Mouse (Mus musculus): Measurements from ENCODE around the gene Pkn1.

Pkn1 gene

GRCm38 (mm10) chr8:83693609-83694236, 5.3 kb downstream of the Pkn1 start:
- DNase-seq (ENCODE audit: low read depth, low spot score) = no peak

- DNase-seq (ENCODE audit: low read depth, low spot score) = no peak
These were observed 9.7 kb downstream of the Pkn1 start for GRCm38 (mm10) chr8:83689264-83689663.

DNA sequence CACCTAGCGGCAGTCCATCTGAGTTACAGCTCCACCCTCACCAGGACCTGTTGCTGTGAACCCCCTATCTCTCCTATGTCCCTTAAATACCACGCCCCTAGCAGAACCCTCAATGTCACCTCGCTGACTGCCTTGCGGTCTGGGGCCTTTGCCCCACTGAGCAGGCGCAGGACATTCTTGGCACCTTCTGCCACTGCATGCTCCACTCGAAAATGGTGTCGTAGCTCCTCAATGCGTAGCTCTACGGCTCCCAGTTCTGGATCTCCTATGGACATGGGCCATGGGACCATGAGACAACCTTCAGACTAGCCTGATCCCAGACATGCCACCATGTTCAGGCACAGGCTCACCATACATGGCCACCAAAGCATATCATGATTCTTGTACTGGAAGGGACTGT, 14.5 kb downstream of the Pkn1 start:
- DNase-seq (ENCODE audit: low read depth, low spot score) = no peak

- DNase-seq (ENCODE audit: low read depth, low spot score) = no peak
These were observed 17.9 kb downstream of the Pkn1 start for GRCm38 (mm10) chr8:83681099-83681498.

DNA sequence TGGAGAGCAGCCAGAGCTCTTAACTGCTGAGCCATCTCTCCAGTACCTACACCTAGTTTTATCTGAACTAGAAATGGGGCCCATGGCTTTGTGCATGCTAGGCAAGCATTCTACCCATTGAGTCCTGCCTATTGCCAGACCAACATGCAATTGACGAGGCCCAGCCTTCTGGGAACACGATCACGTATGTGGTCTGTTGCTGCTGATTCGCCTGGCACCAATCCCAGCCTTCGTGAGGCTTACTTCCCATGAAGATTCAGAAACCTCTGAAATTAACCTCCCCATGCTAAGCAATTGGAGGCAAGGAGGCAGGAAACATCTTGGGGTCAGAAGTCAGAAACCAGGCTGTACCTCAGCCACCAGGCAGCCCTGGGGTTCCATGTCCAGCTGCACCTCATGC, 18.4 kb downstream of the Pkn1 start:
- DNase-seq (ENCODE audit: low read depth, low spot score) = no peak

GRCm38 (mm10) chr8:83679866-83680265, 19.1 kb downstream of the Pkn1 start:
- no peak for DNase-seq (ENCODE audit: low read depth, low spot score)

DNA sequence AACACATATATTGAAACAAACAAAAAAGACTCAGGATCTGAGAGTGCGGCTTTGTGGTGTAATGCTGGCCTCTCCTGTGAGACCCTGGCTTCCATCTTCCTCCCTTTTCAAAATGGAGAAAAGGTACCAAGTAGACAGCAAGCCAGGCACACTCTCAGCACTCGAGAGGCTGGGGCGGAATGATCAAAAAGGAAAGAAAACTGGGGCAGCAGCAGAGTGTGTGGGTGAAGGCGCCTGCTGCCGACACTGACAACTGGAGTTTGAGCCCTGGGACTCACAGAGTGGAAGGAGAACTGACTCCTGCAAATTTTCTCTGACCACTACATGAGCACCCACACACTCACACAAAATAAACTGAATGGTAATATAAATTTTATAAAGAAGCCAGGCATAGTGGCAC, 24.5 kb downstream of the Pkn1 start:
- DNase-seq (ENCODE audit: low read depth, low spot score) = no peak

- no peak for DNase-seq (ENCODE audit: low read depth, low spot score)
These were observed 26.0 kb downstream of the Pkn1 start for GRCm38 (mm10) chr8:83672936-83673335.

DNA sequence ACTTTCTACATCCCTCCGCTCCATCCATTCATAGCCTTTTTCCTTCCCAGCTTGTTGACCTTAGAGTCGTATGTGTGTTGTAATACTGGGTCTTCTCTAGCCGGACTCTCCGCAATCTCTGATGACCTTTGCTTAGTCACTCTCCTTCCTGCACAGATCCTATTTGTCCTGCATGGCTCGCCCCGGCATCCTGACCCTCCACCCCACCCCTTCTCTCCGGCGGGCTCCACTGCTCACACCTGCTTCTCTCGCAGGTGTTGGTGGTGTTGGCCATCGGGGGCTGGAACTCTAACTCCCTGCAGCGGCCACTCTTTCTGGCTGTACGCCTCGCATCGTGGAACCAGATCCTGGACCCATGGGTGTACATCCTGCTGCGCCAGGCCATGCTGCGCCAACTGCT, 30.0 kb downstream of the Pkn1 start:
- no peak for DNase-seq (ENCODE audit: low read depth, low spot score)

DNA sequence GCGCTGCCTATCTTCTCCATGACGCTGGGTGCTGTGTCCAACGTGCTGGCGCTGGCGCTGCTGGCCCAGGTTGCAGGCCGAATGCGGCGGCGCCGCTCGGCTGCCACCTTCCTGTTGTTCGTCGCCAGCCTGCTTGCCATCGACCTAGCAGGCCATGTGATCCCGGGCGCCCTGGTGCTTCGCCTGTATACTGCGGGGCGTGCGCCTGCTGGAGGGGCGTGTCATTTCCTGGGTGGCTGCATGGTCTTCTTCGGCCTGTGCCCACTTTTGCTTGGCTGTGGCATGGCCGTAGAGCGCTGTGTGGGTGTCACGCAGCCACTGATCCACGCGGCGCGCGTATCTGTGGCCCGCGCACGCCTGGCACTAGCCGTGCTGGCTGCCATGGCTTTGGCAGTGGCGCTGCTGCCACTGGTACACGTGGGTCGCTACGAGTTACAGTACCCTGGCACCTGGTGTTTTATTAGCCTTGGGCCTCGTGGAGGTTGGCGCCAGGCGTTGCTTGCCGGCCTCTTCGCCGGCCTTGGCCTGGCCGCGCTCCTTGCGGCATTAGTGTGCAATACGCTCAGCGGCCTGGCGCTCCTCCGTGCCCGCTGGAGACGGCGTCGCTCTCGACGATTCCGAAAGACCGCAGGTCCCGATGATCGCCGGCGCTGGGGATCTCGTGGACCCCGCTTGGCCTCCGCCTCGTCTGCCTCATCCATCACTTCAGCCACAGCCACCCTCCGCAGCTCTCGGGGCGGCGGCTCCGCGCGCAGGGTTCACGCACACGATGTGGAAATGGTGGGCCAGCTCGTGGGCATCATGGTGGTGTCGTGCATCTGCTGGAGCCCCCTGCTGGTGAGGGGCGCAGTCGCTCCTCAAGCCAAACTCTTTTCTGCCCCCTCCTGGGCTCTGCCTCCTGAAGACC, 30.7 kb downstream of the Pkn1 start:
- no peak for DNase-seq (ENCODE audit: low read depth, low spot score)

- DNase-seq (ENCODE audit: low read depth, low spot score) = no peak
These were observed 31.5 kb downstream of the Pkn1 start for GRCm38 (mm10) chr8:83667526-83667925.

DNA sequence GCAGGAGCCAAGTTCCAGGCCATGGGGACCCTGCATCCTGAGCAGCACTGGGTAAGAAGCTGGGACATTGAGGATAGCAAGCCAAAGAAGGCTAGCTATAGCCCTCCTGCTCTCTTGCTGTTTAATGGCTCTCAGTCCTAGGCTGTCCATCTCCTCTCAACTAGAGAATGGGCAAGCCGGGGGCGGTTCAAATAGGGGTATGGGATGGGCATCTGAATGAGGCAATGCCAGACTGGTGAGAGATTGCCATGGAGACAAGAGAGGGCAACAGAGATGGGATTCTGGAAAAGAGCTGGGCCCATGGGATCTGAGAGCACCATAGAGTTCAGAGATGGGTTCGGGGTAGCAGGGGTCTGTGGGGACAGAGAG, 32.1 kb downstream of the Pkn1 start:
- no peak for DNase-seq (ENCODE audit: low read depth, low spot score)

DNA sequence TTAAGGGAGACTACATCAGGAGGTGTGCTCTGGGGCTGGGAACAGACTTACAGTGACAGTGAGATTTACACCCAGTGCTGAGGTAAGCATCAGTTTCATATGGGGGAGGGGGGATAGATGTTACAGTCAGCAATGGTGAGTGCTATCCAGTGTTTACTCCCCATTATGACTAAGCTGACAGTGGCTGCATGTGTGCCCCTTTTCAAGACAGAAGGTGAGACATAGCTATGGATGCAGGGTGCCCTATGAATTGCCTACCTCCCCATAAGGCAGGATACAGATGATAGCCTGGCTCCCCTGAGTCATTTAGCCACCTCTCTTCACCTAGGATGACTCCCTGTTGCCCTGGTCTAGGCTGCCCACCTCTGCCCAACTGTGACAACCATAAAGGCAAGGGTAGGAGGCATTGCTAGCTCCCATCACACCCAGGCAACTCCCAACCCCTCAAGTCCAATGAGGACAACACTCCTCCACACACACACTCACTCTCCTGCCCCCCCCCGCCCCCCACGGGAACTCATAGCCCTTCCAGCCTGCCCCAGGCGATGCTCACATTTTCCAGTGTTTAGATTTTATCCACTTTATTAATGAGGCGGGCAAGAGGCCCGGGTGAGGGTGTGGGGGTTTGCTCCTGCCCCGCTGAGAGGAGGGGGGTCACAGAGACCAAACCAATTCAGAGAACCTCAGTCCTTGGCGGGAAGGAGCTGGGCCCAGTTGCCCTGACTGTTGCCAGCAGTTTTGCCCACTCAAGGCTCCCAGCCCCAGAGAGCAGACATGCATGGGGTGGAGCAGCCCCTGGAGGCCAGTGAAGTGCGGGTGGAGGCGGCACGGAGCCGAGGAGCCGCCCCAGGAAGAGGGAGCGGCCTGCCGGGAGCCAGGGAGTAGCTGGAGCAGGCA, 32.8 kb downstream of the Pkn1 start, which contains the start of gene Ptger1:
Gene Ptger1, plus strand, starts transcription at position 710 of the 897 bp plus-strand sequence.
- DNase-seq (ENCODE audit: low read depth, low spot score) = no peak

GRCm38 (mm10) chr8:83664931-83665625, 33.9 kb downstream of the Pkn1 start:
- DNase-seq (ENCODE audit: low read depth, low spot score) = no peak

GRCm38 (mm10) chr8:83664096-83664495, 34.9 kb downstream of the Pkn1 start:
- DNase-seq (ENCODE audit: low read depth, low spot score) = no peak

GRCm38 (mm10) chr8:83662421-83662826, 36.6 kb downstream of the Pkn1 start:
- no peak for DNase-seq (ENCODE audit: low read depth, low spot score)

DNA sequence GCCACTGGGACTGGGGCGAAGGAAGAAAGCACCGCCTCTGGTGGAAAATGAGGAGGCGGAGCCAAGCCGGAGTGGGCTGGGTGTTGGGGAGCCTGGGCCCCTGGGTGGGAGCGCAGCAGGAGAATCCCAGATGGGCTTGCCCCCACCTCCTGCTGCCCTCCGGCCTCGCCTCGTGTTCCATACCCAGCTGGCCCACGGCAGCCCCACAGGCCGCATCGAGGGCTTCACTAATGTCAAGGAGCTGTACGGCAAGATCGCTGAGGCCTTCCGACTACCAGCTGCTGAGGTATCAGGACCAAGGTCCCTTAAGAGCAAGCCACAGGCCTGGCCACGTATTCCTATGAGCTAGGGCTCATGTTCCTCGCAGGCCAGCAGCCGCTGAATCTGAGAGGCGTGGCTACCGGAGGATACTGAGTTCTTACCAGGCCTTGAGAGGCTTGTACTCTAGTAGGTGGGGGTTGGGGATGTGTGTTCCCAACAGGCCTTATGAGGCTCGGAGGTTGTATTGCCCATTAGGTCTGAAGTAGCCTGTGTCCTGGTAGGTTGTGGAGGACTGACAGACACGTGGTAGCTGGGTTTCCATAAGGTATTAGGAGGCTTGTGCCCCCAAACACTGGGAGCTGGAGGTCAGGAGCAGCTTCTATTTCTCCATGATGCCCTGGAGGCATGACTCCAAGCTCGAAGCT, 37.8 kb downstream of the Pkn1 start:
- DNase-seq (ENCODE audit: low read depth, low spot score) = no peak

- DNase-seq (ENCODE audit: low read depth, low spot score) = no peak
These were observed 38.4 kb downstream of the Pkn1 start for GRCm38 (mm10) chr8:83660545-83660944.

GRCm38 (mm10) chr8:83656484-83657246, 42.3 kb downstream of the Pkn1 start:
- no peak for DNase-seq (ENCODE audit: low read depth, low spot score)

DNA sequence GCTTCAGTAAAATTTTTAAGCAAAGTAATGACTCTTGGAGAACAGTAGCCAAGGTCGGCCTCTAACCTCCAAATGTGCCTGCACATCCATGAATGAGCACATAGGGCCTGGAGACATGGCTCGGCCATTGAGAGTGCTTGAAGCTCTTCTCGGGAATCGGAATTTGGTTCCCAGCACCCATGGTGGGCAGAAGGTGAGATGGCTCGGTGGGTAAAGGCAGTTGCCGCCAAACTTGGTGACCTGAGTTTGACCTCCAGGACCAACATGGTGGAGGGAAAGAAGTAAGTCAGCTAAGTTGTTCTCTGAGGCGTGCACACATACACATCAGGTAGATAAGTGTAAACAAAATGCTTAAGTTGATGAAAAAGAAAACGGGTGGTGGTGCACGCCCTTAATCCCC, 42.9 kb downstream of the Pkn1 start:
- DNase-seq (ENCODE audit: low read depth, low spot score) = no peak

Data from retina, adult 2 months (tissue).